Mouse (Mus musculus) kidney, embryonic 16.5 days (tissue): ENCODE data around the gene Mafk. TPM values are rescaled to one million over a fixed set of nuclear protein-coding genes. Genes with fewer than 3 reads are reported as not detected.

Experiments used
- ATAC-seq: fragments of 200-750 bp; cut with Nextera tagmentation; 2 replicates; pipeline ENCODE4 v1.8.0; 2017; ENCODE audit warnings: moderate TSS enrichment; ENCODE audit not compliant: low FRiP score, low TSS enrichment
- H3K27ac ChIP-seq: fragments of 300-500 bp; sonication (generic); 2 replicates; pipeline ENCODE4 v1.5.1; 2014; ENCODE audit warnings: low read length
- H3K27me3 ChIP-seq: fragments of 300-500 bp; sonication (generic); 2 replicates; pipeline ENCODE4 v1.6.1; 2014; ENCODE audit warnings: low read length, control low read depth, mixed read lengths; ENCODE audit not compliant: insufficient read depth
- H3K36me3 ChIP-seq: fragments of 300-500 bp; sonication (generic); 2 replicates; pipeline ENCODE4 v1.6.1; 2014; ENCODE audit warnings: low read length, control low read depth, mixed read lengths; ENCODE audit not compliant: insufficient read depth
- H3K4me1 ChIP-seq: fragments of 300-500 bp; sonication (generic); 2 replicates; pipeline ENCODE4 v1.6.1; 2014; ENCODE audit warnings: low read length, control low read depth, mixed read lengths; ENCODE audit not compliant: insufficient read depth
- H3K4me2 ChIP-seq: fragments of 300-500 bp; sonication (generic); replicated peaks from 2 replicates; pipeline ENCODE4 v1.6.1; 2014; ENCODE audit warnings: low read depth, low read length
- H3K4me3 ChIP-seq: fragments of 300-500 bp; sonication (generic); 2 replicates; pipeline ENCODE4 v1.5.1; 2014; ENCODE audit warnings: mild to moderate bottlenecking, low read length
- H3K9ac ChIP-seq: fragments of 300-500 bp; sonication (generic); replicated peaks from 2 replicates; pipeline ENCODE4 v1.6.1; 2014; ENCODE audit warnings: low read length
- H3K9me3 ChIP-seq: fragments of 300-500 bp; sonication (generic); 2 replicates; pipeline ENCODE4 v1.6.1; 2016; ENCODE audit warnings: low read length, control low read depth
- WGBS: fragments of 180-500 bp; shearing (Covaris S2); extraction: QIAGEN DNeasy Blood & Tissue Kit; methylation state at CpG from one replicate; pipeline ENCODE4 v1.1.7; 2014; 5-methylcytosine and 5-hydroxymethylcytosine counted together
- microRNA-seq: library from miRNA; unstranded; fragments of <30 nt; microRNA quantifications from one replicate; pipeline ENCODE4, GENCODE M21; 2016
- polyA plus RNA-seq: library from polyadenylated mRNA; unstranded; fragments of >200 nt; fragmentation: Nextera tagmentation; extraction: Ambion mirVana; gene quantifications from 2 replicates; pipeline ENCODE4 v1.2.1, GENCODE M21; 2015

The Mafk gene
- polyA plus RNA-seq, 1 experiment from 2014 or later = 13.3 TPM

- Histone ChIP-seq H3K4me2 (no peak overlapping the region), H3K4me3 (no peak overlapping the region), H3K9me3 (peaks cover 6% of the 10 kb centered on the region), H3K9ac (no peak overlapping the region), H3K36me3 (no peaks in the 10 kb centered on the region), H3K4me1 (no peaks in the 10 kb centered on the region), H3K27ac (no peak overlapping the region), H3K27me3 (no peaks in the 10 kb centered on the region)
- 68% methylated on average over 12 of the region's 12 CpGs for WGBS
- no peak for ATAC-seq
Measured at GRCm38 (mm10) chr5:139849626-139850320, 58.5 kb downstream of the Mafk start.

Small RNA genes lying within 50 kb of the gene (microRNA-seq; reads per million reads assigned to microRNA genes)
- not detected for gene Mir7037

Other genes with a start within 250 kb of the Mafk start
- gene Uncx, start 248.0 kb upstream of the Mafk start, polyA plus RNA-seq = 52.8 and 65.4 TPM in 2 replicates
- 5.4 TPM in 2 replicates for gene Micall2, start 55.2 kb upstream of the Mafk start, polyA plus RNA-seq
- 28.3 and 30.4 TPM in 2 replicates for gene Ints1, start 15.8 kb upstream of the Mafk start, polyA plus RNA-seq
- 9.6 and 10.3 TPM in 2 replicates for gene Tmem184a, start 28.4 kb downstream of the Mafk start, polyA plus RNA-seq
- gene Gm26938, start 34.9 kb downstream of the Mafk start, polyA plus RNA-seq = 0.72 TPM in 1 of 2 replicates, not detected in the other
- 74.3 and 77.5 TPM in 2 replicates for gene Psmg3, start 35.4 kb downstream of the Mafk start, polyA plus RNA-seq
- gene Elfn1, start 116.4 kb downstream of the Mafk start, polyA plus RNA-seq = 0.24 and 0.37 TPM in 2 replicates